Mouse (Mus musculus): Measurements from ENCODE around the gene Actrt3.

The Actrt3 gene

DNA sequence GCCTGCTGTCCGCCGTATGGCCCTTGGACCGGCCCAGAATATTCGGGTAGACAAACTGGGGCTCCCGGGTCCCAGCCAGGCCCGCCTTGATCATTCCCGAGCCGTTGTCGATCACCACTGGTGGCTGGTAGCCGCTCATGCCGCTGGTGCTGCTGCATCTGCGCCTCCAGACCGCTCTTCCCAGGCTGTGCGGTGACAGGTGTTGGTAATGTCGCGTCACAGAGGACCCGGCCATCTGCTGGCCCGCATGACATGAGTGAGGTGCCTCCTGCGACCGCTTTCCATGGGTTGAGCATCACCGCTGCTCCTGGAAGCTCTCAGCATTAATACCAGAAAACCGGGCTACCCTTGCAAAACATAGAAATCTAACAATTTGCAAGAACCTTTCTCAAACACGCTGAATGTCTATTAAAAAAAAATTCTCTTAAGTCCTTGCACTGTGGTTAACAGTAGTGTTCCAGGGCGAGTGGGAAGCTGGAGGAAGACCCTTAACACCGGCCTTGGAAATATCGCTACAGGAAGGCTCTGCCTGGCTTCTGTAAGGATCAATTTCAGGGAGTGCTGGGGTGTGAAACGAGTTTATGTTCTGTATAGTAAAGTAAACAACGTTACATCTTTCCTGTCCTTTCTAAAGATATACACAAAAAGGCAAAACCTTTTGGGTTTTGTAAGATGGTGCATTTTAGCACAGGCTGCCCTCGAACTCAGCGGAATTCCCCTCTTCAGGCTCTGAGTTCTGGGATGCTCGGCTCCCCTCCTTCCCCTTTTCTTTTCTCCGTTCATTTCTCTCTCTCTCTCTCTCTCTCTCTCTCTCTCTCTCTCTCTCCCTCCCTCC is at the start of gene Actrt3:
Gene Actrt3 (minus strand): TSS at position 229 of the 835 bp plus-strand sequence.
- no peak for DNase-seq

DNA sequence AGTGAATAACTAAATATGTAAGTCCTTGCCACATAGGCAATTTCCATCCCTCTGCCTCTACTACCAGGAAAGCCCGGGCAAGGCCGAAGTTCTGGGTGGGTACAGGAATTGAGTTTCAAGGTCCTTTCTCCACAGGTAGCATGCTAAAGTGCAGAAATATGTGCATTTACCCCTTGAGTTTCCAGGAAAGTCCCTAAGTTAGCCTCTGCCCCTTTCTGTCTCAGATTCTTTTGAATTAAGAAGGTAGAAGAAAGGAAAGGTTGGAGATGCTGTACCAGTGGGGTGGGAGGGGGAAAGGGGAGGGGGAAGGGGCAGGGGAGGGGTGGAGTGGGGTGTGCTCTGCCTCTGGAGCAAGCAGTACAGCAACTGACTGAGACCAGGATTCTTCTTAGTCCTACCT is 48.7 kb upstream of the Actrt3 start:
- DNase-seq, result no peak

DNA sequence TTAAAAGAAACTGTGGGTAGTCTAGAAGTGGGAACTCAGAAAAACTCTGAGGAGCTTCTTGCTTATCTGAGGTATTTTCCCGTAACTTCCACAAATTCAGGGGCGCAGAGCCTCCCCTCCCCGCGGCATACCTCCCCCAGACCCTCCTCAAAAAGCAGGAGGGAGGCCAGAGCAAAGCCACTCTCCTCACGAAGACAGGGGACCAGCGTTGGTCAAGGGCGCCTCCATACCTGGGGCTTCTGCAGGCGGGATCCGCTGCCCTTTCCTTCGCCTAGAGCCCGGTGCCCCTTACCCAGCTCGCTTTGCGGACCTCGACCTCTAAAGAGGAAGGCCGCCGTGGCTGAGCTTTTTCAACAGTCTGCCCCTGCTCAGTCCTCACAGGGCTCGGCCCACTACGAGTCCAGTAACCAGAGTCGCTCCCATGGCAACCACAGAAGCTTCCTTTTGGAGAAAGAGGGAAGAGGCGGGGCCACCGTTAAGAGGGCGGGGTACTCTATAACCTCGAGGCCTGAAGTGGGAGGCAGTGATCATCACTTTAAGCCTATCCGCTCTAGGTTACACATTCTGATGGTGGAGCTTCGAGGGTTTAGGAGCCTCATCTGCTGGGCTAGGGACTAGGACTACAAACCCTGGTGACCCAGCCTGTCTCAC is 47.8 kb upstream of the Actrt3 start, which contains the start of gene Lrrc34:
Gene Lrrc34 (minus strand): TSS at position 430 of the 651 bp plus-strand sequence.
- DNase-seq, result peak; percentile 31

DNA sequence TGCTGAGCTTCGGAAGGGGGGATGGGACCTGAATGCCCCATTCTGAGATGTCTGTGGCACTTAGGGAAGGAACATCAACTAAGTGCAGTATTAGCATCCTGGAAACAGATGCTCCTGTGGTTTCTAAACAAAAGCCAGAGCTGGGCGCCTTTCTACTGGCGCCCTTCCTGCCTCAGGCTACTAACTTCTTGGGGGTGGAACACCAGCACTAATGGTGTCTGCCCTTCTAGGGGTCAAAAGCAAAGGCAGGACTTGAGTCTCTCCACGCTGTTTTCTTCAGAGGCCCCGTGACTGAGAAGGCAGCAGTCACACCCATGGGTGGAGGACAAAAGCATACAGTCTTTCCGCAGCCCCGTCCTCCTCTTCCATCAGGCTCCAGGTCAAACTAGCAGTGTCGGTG is 47.0 kb upstream of the Actrt3 start:
- no peak for DNase-seq

DNA sequence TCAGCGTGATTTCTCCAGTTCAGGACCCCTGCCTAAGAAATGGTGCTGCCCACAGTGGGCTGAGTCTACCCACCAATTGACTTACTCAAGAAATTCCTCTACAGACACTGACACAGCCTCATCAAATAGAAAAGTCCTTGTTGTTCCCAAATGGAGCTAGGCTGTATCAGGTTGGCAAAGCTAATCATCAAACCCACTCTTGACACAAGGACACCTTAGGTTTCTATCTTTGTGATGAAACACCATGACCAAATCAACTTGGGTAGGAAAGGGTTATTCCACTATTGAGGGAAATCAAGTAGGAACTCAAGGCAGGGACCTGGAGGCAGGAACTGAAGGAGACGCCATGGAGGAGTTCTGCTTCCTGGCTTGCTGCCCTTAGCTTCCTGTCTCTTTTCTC is 44.5 kb upstream of the Actrt3 start, which contains the start of gene Lrriq4:
Gene Lrriq4 (plus strand): TSS at position 301 of the 400 bp plus-strand sequence.
- no peak for DNase-seq

DNA sequence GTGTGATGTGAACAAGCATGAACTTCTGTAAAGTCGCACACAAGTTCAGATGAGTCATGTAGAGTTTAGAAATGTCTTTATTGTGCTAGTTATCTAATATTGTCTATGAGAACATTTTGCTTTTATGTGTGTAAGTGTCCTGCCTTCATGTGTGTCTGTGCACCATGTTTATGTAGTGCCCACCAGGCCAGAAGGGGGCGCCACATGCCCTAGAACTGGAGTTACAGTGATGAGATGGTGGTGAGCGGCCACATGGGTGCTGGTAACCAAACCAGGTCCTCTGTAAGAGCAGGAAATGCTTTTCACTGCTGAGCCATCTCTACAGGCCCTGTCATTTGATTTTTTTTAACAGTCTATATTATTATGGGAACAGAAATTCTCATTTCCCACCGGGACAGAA is 35.9 kb upstream of the Actrt3 start:
- no peak for DNase-seq

DNA sequence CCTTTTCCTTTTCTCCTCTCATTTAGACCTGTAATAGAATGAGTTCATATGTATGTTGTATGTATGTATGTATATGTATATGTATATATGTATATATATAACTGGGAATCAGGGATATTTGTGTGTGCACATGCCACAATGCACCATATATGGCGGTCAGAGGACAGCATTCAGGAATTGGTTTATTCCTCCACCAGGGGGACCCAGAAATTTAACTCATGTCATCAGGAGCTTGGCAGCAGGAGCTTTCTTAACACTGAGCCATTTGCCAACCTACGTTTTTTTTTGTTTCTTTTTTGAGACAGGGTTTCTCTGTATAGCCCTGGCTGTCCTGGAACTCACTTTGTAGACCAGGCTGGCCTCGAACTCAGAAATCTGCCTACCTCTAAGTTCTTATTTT is 33.9 kb upstream of the Actrt3 start:
- no peak for DNase-seq

DNA sequence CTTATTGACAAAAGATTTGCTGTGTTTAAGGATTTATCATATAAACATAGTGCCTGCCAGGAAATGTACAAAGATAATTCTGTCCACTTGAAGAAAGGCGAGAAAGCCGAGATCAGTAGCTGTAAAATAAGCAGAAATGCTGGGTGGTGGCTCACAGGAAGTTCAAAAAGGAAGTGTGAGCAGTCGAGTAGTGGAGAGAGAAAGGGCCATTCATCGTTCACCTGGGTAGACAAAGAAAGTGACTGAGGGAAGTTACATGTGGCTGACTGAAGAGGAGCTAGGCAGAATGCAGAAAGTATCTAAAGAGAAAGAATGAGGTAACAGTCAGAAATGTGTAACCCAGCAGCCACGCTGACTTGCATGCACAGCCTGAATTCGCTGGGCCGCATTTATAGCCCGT is 20.4 kb upstream of the Actrt3 start:
- no peak for DNase-seq

DNA sequence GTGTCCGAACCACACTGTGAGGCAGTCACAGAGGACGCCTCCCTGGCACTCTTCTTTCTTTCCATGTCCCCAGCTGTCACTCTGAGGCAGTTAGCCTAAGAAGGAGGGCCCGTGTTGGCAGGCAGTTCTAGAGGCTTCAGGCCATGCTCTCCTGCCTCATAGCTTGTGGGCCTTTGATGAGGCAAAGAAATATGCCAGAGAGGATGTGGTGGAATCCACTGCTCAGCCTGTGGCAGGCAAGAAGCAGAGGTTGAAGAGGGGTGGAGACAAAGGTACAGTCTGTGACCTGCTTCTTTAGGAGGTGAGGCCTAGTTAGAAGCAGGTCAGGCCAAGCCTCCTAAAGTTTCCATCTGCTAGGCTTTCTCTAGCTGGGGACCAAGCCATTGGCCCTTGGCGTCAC is 11.2 kb upstream of the Actrt3 start:
- no peak for DNase-seq

DNA sequence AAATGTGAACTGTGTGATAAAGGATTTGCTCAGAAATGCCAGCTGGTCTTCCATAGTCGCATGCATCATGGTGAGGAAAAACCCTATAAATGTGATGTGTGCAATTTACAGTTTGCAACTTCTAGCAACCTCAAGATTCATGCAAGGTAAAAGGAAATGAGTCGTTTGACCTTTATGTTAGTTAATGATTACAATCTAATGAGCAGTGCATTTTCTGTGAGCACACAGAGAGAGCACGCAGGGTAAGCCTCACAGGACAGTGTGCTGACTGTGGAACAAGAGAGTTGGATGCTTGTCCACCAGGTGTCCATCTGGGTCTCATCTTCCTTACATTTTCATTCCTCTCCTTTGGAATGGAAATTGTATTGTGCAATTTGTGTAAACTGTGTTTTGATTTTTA is 9.3 kb upstream of the Actrt3 start:
- DNase-seq, result no peak

DNA sequence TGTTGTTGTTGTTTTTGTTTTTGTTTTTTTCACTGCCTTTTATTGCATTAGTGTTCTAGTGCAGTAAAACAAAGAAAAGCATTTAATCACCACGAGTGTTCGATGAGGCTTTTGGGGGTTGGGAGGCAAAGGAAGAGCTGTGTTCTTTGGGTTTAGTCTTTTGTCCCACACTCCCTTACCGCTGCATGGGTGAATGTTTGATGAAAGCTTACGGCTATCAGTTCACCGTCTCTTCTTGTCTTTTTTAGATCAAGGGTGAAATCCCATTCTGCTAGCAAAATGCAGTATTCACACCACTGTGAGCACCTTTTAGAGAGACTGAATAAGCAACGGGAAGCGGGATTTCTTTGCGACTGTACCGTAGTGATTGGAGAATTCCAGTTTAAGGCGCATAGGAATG is 3.5 kb upstream of the Actrt3 start:
- no peak for DNase-seq

DNA sequence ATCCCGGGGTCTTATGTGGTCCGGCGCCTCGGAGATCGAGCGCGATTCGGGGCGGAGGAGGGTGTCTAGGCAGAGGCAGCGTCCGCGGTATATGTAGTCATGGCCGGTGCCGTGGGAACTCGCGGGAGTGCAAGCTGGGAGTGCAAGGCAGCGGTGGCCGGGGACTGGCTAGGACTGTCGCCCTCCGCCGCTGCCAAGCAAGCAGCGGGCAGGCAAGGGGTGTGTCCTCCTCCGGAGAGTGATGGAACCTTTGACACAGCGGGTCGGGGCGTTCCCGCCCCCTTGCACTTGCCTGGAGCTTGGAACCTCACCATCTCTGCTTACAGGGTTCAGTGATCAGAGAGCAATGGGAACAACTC is 3.0 kb upstream of the Actrt3 start:
- peak; percentile 88 for DNase-seq

DNA sequence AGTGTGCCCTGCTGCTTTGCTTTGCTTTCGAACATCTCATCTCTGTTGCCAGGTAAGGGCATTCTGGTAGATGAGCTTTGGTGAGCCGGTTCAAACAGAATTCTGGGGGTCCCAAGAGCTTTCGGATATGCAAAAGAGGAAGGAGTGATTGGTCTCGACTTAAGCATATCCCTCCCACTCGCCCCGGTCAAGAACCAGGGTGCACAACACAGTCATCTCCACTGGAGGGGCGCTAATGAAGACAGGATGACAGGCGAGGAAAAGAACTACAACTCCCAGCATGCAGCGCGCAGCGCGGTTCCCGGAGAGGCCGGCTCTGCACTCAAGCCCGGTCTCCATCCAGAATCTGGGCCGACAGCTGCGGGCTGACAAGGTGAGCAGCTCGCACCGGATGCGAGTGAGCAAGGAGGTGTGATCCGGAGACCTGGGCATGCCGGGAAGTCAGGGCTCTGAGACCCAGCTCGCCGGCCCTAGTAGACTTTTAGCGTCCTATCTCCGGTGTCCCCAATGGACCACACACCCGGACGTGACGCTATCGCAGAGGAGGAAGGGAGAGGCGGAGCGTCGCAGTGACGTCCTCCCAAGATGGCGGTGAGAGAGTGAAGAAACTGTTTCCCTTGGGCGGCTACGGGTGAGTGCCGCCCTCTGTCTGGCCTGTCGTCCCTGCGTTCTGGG is 2.5 kb upstream of the Actrt3 start, which contains the start of gene Mynn:
Gene Mynn (plus strand): TSS at position 1 of the 675 bp plus-strand sequence.
- DNase-seq, result peak; percentile 98

DNA sequence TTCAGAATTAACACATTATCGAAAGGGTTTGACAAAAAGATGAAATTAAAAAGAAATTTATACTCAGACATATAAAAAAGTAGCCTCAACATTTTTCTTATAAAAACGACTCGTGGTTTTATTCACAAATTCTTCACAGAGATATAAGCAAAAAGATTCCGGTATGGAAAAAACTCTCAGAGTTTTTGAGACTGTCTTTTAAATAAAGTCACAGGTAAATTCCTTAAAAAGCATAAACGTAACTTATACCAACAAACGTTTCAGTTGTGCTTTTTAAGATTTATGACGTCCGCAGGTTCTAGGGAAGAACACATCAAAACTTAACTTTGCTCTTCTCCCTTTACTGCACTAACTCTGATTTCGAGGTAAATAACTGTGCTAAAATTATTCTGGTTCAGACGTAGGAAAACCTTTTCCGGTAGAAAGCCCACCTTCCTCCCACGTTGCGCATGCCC is 1.9 kb upstream of the Actrt3 start:
- DNase-seq, result no peak

DNA sequence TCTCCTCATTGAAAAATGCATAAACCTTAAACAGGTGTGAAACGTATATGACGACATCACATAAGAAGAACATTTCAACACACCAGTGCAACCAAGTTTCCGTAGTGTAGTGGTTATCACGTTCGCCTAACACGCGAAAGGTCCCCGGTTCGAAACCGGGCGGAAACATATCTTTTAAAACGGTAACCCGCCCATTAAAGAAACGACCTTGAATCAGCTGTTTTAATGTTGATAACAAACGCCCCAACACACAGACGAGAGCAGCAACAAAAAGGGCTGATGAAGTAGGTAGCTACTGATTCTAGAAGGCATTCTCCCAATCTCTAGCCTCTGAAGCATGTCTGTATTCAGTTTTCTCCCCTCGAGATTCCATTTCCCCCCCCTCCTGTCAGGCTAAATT is 1.4 kb upstream of the Actrt3 start:
- DNase-seq, result peak; percentile 87

DNA sequence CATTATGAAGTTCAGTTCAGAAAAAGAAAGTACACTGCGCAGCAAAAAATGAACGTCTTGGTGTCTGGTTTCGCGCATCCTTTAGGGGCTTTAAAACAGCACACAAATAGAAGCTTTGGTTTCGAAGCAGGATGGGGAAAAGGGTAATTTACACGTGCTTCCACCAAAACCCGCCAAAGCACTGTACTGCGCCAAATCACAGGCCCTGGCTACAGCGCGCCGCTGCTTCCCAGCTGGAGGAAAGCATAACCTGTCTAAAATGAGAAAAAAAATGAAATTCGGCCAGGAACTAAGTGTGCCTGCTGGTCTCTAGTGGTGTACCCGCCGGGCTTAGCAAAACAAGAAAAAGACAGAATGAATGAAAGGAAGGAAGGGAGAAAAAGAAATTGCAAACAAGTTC is 978 bp upstream of the Actrt3 start:
- DNase-seq, result peak; percentile 44

DNA sequence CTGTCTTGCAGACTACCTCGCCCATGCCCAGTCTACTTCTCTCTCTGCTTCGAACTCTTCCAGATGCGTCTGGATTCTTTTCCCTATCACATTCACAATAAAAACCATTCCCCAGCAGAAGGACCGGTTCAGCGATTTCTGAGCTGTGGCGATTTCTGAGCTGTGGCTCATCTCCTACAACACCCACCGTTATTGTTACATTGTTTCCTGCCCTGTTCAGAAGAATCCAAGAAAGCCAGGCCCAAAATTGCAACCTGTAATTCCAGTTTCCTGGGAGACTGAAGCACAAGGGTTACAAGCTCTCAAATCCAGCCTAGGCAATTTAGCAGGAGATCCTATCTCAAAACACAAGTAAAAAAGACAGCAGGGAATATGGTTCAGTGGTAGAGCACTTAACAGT is 2.5 kb downstream of the Actrt3 start:
- DNase-seq, result no peak

DNA sequence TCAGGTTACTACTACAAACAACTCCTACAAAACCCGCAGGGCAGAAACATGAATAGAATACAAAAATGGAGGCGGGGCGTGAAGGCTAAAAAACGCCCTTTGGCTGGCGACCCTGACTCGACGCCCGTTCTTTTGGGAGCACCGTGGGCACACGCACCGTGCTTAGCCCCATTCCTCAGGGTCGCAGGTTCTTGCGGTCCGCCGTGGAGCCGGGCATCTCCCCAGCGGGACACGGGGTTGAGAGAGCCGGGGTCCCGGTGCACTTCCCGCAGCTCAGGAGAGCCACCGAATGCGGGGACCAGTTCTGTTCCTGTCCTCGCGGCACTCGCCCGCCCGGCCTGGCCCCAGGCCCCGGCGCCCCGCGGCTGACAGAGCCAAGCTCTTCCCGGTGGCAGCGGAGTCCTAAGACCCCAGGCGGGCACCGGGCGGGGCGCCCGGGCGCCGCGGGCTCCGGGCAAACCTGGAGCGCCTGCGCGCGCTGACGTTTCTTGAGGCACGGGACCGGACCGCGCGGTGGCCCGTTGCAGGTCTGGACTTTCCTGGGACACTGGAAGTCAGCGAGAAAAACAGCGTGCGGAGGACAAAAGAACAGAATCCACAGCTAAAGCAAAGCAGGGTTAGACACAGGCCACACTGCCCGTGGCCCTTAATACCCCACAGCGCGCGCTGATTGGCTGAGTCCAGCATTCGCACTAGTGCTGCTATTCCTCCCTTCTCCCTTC is 4.5 kb downstream of the Actrt3 start:
- DNase-seq, result peak; percentile 54

DNA sequence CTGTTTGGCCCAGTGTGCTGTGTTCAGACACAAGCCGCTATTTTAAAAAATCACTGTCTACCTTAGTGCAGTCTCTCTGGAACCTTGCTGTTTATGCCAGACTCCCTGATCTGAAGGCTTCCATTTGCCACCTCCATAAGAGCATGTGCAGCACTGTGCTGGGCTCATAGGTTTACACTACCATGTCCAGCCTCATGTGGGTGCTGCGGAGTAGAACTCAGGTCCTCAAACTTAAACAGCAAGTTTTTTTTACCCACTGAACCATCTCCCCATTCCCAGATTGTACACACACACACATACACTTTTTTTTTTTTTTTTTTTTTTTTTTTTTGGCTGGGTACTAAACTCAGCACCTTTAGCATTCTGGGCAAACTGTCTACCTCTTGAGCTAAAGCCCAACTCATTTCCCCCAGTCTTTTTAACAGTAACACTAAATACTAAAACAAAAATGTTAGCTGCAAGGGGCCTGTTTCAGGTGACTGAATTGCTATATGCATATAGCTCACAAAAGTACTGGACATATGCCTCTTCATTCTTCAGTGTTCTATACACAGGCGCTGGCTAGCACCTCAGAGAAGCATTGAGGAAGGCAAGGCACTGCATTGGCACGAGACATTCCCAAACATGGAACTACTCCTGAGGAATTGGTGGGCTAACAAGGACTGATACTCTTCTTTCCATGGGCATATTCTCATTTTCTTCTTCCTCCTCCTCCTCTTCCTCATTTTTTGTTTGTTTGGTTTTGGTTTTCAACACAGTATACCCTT is 5.8 kb downstream of the Actrt3 start:
- no peak for DNase-seq

DNA sequence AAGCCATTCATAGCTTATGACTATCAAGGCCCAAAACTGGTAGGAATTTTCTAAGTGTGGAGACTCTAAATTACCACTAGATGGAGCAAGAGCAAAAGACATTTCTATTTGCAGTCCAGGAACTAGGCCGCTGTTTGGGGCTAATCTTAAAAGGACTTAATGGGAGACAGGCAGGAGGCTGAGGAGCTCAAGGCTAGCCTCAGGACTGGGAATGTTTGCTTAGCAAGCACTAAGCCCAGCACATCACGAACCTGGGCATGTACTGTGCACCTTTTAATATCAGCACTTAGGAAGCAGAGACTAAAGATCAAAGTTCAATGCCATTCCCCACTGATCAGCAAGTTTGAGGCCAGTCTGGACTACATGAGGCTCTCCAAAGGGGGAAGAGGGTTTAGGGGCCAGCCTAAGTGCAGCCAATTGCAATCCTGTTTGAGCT is 7.3 kb downstream of the Actrt3 start:
- DNase-seq, result peak; percentile 89

DNA sequence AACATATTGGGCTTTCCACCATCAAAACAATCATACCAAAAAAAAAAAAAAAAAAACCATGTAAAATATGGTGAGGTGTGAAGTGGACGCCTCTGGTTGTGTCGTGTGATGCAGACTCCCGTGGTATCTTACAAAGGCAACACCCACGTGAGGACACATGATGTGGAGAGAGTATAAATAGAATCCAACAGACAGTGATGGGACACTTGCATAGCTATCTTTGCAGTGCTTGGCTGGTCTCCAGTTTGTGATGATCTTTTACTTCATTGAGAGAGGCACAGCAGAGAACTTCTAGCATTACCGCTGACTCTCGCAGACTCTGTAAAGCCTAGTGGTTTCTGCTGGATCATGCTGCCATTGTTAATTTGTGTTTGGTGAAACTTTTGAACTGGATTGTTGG is 10.9 kb downstream of the Actrt3 start:
- no peak for DNase-seq

DNA sequence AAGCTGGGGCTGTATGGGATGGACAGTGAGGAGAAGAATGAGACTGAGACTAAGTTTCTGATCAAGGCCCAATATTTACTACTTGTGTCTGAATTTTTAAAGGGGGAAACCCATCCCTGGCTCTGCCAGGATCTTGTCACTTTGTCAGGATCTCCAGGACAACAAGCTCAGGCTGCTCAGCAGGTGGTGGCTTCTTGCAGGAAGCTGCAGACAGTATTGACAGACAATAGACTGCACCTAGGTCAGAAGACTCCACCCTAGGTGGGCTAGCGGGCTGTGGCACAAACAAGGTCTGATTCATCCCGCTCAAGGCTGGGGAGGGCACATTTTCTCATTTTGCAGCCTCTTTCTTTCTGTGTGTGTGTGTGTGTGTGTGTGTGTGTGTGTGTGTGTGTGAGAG is 26.2 kb downstream of the Actrt3 start:
- DNase-seq, result no peak
